Mouse (Mus musculus) heart, embryonic 11.5 days (tissue): ENCODE measurements at regions not wholly inside any gene's neighbourhood (a gene's known extent, or its start where the extent isn't known, plus 50 kb on each side); places are given as distances from the start of the nearest gene placed in this dataset.

ENCODE experiments used
- ATAC-seq: fragments of 200-750 bp; cut with Nextera tagmentation; replicated peaks from 2 replicates; pipeline ENCODE4 v1.8.0; 2017; ENCODE audit warnings: moderate library complexity; ENCODE audit not compliant: insufficient number of reproducible peaks, low FRiP score, low TSS enrichment
- H3K27ac ChIP-seq: fragments of 300-500 bp; sonication (generic); 2 replicates; pipeline ENCODE4 v1.5.1; 2014; ENCODE audit warnings: mild to moderate bottlenecking, low read depth, low read length
- H3K27me3 ChIP-seq: fragments of 300-500 bp; sonication (generic); 2 replicates; pipeline ENCODE4 v1.6.1; 2014; ENCODE audit warnings: mild to moderate bottlenecking, low read length, mixed read lengths; ENCODE audit not compliant: control insufficient read depth, insufficient read depth
- H3K36me3 ChIP-seq: fragments of 300-500 bp; sonication (generic); 2 replicates; pipeline ENCODE4 v1.6.1; 2014; ENCODE audit warnings: mild to moderate bottlenecking, low read length, moderate library complexity, mixed read lengths; ENCODE audit not compliant: control insufficient read depth, insufficient read depth
- H3K4me1 ChIP-seq: fragments of 300-500 bp; sonication (generic); 2 replicates; pipeline ENCODE4 v1.6.1; 2014; ENCODE audit warnings: low read length; ENCODE audit not compliant: control insufficient read depth, insufficient read depth
- H3K4me2 ChIP-seq: fragments of 300-500 bp; sonication (generic); 2 replicates; pipeline ENCODE4 v1.6.1; 2014; ENCODE audit warnings: mild to moderate bottlenecking, moderate library complexity
- H3K4me3 ChIP-seq: fragments of 300-500 bp; sonication (generic); 2 replicates; pipeline ENCODE4 v1.5.1; 2014; ENCODE audit warnings: low read depth, low read length
- H3K9ac ChIP-seq: fragments of 300-500 bp; sonication (generic); 2 replicates; pipeline ENCODE4 v1.6.1; 2014; ENCODE audit warnings: mild to moderate bottlenecking, low read depth, low read length, moderate library complexity
- H3K9me3 ChIP-seq: fragments of 300-500 bp; sonication (generic); replicated peaks from 2 replicates; pipeline ENCODE4 v1.6.1; 2016; ENCODE audit warnings: low read length; ENCODE audit not compliant: control insufficient read depth
- WGBS: fragments of 180-500 bp; shearing (Covaris S2); extraction: QIAGEN DNeasy Blood & Tissue Kit; methylation state at CpG from one replicate; pipeline ENCODE4 v1.1.7; 2014; ENCODE audit not compliant: insufficient replicate concordance; 5-methylcytosine and 5-hydroxymethylcytosine counted together

DNA sequence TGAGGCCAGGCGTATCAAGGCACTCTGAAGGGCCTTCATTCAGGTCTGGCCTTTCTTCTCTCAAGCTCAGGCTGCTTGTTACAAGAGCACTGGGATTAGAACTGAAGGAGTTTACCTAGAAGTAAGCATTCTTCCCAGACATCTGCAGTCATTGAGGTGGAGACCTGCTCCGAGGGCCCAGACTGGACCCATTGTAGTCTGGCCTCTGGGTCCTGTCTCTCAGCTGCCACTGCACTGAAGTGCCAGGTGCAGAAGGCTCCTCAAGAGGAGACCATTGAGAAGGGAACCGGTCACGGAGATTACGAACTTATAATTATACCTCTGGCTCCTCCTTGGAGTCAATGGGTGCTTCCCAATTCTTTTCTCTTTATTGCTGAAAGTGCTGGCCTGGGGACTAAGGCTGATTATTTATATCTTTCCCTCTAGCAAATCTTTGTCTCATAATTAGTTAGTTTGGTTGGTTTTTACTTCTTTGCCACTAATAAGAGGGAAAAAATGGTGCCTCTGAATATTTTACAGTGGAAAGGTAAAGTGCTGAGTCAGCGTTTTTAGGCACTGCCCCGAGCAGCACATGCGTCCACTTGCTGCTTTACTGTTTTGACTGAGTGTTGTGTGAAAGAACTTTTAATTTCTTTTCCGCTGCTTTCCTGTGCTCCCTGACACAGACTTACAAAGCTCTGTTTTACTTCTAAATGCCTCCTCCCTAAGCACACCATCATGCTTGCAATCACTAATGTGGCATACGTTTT lies 1202.0 kb downstream of the A830018L16Rik start:
- no peak overlapping the region for H3K4me2 ChIP-seq
- no peaks in the 10 kb centered on the region for H3K4me1 ChIP-seq
- no peak overlapping the region for H3K4me3 ChIP-seq
- H3K27me3 ChIP-seq: no peaks in the 10 kb centered on the region
- H3K9me3 ChIP-seq: no peaks in the 10 kb centered on the region
- 64% methylated on average over 10 of the region's 10 CpGs for WGBS
- H3K9ac ChIP-seq: no peak overlapping the region
- no peak for ATAC-seq
- no peak overlapping the region for H3K27ac ChIP-seq
- H3K36me3 ChIP-seq: no peaks in the 10 kb centered on the region

DNA sequence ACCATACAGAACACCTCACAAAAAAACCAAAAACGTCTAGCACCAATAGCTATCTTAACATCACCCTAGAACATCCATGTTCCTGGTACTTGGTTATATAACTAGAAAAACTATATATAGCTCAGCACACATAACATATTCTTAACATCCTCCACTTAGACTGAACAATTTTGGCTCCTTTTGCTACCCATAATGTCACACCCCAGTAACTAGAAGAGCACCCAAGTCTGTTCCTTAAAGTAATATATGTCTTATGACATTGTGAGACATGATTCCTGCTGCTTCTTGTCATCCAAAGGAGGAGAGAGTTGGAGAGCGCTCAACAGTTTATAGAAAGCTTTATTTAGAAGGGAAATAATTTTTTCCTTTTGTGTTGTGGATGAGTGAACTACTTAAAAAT lies 1206.1 kb downstream of the A830018L16Rik start:
- Histone ChIP-seq H3K9me3 (no peaks in the 10 kb centered on the region), H3K27ac (no peak overlapping the region), H3K4me1 (peaks cover 3% of the 10 kb centered on the region; the same call in 1 of the 2 replicates), H3K9ac (no peak overlapping the region), H3K36me3 (no peaks in the 10 kb centered on the region), H3K4me3 (no peak overlapping the region), H3K4me2 (no peak overlapping the region), H3K27me3 (no peaks in the 10 kb centered on the region)
- ATAC-seq: no peak
- 77% methylated on average over 2 of the region's 2 CpGs for WGBS

DNA sequence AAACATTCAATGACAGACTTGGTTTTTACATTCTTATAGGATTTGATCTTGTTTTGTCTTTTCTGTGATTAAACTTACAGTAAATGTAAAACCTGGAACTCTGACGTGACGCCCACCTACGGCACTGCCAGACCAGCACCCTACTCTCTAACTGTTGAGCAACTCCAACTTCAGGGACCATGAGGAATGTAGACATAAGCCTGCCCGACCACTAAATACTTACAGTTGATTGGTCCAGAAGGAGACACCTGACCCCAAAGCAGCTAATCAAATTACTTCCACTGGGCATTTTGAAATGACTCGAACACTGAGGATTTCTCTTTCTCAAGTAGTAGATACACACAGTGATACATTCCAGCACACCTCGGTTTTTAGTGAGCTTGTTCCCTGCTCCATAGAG lies 1206.9 kb downstream of the A830018L16Rik start:
- no peak overlapping the region for H3K4me2 ChIP-seq
- no peaks in the 10 kb centered on the region for H3K36me3 ChIP-seq
- no peak for ATAC-seq
- peaks cover 3% of the 10 kb centered on the region; the same call in 1 of the 2 replicates for H3K4me1 ChIP-seq
- no peak overlapping the region for H3K4me3 ChIP-seq
- no peaks in the 10 kb centered on the region for H3K9me3 ChIP-seq
- no peaks in the 10 kb centered on the region for H3K27me3 ChIP-seq
- 79% methylated on average over 6 of the region's 6 CpGs for WGBS
- no peak overlapping the region for H3K9ac ChIP-seq
- no peak overlapping the region for H3K27ac ChIP-seq

DNA sequence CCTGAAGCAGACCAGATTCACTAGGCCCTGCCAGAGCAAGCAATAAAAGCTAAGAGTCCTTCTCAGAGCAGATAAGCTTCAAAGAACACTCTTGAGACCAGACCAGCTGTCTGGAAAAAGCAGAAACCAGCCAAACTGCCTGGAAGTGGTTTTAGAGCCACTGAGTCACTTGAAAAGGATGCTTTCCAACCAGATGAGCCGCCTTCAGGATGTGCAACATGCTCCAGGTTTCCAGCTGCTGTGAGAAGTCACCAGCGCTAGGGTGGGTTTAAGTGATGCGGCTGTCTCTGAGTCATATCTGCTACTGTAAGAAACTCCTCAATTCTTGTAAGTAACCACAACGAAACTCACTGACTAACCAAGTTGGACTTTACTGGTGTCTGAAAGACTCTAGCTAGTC lies 1209.3 kb downstream of the A830018L16Rik start:
- no peak overlapping the region for H3K9ac ChIP-seq
- H3K27me3 ChIP-seq: no peaks in the 10 kb centered on the region
- no peak overlapping the region for H3K27ac ChIP-seq
- no peak for ATAC-seq
- no peak overlapping the region for H3K4me2 ChIP-seq
- 60% methylated on average over 4 of the region's 4 CpGs for WGBS
- H3K4me1 ChIP-seq: peaks cover 3% of the 10 kb centered on the region; the same call in 1 of the 2 replicates
- no peaks in the 10 kb centered on the region for H3K36me3 ChIP-seq
- H3K9me3 ChIP-seq: no peaks in the 10 kb centered on the region
- H3K4me3 ChIP-seq: no peak overlapping the region

DNA sequence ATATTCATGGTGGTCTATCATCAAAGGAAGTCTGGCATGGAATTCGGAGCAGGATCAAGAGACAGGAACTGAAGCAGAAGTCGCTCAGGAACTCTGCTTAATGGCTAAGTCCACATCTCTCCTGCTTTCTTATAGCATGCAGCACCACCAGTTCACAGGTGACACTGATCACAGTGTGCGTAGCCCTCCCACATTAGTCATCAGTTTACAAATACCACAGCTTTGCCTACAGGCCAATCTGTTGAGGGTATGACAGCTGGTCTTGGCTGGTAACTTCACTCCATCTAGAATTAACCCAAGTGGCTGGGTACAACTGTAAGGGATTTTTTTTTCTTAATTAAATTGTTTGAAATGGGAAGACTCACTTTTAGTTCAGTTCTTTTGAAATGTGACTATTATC lies 1219.1 kb downstream of the A830018L16Rik start:
- Histone ChIP-seq H3K9ac (no peak overlapping the region), H3K36me3 (no peaks in the 10 kb centered on the region), H3K27ac (no peak overlapping the region), H3K4me1 (no peaks in the 10 kb centered on the region), H3K4me2 (no peak overlapping the region), H3K4me3 (no peak overlapping the region), H3K27me3 (no peaks in the 10 kb centered on the region), H3K9me3 (no peaks in the 10 kb centered on the region)
- ATAC-seq: no peak
- 79% methylated on average over 3 of the region's 3 CpGs for WGBS

DNA sequence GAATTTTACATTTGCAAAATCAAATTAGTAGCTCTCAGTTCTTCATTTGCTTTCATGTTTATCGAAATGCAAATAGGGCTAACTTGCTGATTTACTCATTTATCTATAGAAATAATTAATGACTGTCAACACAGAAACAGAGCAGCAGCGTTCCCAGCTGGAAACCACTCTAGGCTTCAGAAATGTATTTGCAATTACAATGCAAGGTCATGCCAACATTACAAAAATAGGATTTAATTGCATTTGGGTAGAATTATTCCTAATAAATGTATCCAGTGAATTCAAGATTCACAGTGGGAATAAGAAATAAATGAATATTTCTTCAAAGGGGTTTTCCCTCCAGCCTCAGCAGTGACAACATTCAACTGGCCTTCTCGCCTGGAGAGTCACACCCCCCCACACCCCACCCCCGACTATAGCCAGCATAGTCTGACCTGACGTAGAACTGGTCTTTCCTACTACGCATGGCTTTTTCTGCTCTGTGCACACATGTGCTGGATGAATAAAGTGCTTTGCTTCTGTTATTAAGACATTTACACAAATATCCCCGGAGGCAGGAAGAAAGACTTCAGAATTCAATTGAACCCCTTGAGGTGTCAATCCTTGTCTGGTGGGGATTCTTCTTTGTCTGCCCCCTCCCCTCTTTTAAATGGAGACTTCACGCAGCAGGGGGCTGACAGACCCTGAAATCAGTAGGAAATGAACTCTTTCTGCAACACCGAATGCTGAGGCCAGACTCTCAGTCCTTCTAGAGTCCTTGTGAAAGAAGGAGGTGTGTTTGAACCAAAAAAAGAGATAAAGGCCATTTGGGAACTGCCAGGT lies 1222.6 kb downstream of the A830018L16Rik start:
- Histone ChIP-seq H3K27ac (no peak overlapping the region), H3K4me3 (no peak overlapping the region), H3K9me3 (no peaks in the 10 kb centered on the region), H3K4me1 (no peaks in the 10 kb centered on the region), H3K36me3 (no peaks in the 10 kb centered on the region), H3K4me2 (no peak overlapping the region), H3K27me3 (no peaks in the 10 kb centered on the region), H3K9ac (no peak overlapping the region)
- WGBS: 49% methylated on average over 9 of the region's 9 CpGs
- no peak for ATAC-seq

DNA sequence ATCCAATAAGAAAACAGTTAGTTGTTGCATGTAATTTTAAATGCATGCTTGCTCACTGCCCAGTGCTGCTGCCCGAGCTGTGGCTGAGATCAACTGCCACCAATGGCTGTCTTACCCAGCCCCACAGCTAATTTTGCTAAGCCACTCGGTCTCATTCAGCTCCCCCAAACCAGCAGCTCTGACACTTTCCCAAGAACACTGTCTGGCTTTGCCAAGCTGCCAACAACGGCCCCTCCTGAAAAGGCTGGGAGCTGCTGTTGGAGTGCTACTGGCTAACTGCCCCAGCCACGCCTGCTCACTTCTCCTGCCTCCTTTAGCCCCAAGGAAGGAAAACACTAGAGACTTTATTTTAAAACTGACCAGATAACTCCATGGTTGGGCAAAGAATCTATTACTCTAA lies 1227.1 kb downstream of the A830018L16Rik start:
- H3K9ac ChIP-seq: no peak overlapping the region
- WGBS: 47% methylated on average over 4 of the region's 4 CpGs
- ATAC-seq: no peak
- no peaks in the 10 kb centered on the region for H3K27me3 ChIP-seq
- no peak overlapping the region for H3K27ac ChIP-seq
- H3K36me3 ChIP-seq: no peaks in the 10 kb centered on the region
- H3K4me2 ChIP-seq: no peak overlapping the region
- H3K4me3 ChIP-seq: no peak overlapping the region
- no peaks in the 10 kb centered on the region for H3K4me1 ChIP-seq
- H3K9me3 ChIP-seq: no peaks in the 10 kb centered on the region
